Mouse (Mus musculus) monocyte, adult 2 months (primary cell): ENCODE measurements around the gene Dnal4.

Experiments used
- DNase-seq, 2 experiments: peaks; one replicate each; pipeline ENCODE4 v3.0.0; 2022; ENCODE audit warnings: low spot score in 2 of 2, low read depth in 1 of 2

Dnal4 gene

GRCm38 (mm10) chr15:79740739-79741138 lies 36.9 kb downstream of the Dnal4 start:
- no peak for DNase-seq

DNA sequence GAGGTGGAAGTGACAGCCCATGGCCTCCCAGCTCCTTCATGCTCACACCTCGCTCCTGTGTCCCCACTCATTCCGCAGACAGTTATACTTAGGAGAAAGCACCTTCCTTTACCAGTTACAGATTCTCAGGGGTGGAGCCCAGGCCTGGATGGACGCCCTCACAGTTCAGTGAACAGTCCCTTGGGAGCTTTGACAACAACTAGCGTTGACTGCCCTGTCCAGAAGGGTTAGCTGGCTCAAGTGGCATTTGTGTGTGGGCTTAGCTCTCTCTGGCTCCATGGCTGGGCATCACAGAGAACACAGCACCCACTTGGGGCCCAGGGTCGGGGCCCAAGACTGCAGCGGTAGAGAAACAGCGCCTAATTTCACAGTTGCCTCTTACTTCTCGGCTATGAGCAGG lies 43.3 kb downstream of the Dnal4 start:
- DNase-seq, result no peak

- DNase-seq, result no peak
These were observed 44.0 kb downstream of the Dnal4 start for GRCm38 (mm10) chr15:79733640-79734039.

- no peak for DNase-seq
These were observed 44.5 kb downstream of the Dnal4 start for GRCm38 (mm10) chr15:79733192-79733591.

GRCm38 (mm10) chr15:79731554-79731953 lies 46.1 kb downstream of the Dnal4 start:
- DNase-seq, result no peak

DNA sequence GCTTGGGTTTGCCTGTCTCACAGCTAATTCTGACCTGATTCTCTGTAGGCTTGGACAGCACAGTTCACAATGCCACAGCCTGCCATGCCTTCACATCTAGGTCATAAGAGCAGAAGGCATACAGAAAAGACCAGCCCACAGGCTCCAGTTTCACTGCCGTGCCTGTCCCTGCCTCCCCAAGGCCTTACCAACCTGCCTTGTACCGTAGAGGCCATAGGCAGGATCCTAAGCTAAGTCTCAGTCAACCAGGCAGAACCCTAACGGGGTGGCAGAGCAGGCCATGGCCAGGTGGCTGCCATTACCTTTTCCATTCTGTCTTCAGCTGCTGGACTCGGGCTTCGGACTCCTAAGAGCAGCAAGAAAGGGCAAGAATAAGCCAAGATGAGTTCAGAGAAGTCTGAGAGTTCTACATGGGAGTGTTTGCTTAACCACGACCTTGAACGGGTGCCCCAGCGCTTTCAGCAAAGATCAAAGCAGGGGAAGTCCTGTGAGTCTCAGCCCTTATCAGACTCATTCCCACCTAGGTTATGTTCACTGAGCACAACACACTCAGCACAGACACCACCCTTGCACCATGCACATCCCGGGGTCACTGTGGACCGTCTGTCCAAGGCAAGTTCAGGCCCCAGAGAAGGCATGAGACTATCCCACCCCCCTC lies 48.8 kb downstream of the Dnal4 start:
- no peak for DNase-seq

DNA sequence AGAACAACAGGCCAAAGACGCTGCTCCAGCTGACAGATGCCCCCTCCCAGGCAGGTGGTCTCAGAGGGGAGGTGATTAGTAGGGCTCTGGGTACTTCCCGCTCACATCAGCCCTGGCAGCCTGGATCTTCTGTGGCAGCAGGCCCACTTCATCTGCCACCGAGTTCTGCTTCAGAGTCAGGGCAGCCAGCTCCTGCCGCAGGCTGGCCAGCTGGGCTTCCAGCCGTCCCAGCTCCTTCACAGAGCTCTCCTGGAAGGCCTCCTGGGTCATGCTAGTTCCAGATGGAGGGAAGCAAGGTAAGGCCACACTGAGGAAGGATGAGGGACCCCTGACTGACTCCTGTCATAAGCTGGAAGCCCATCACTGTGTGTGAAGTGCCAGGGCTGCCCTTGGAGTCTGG lies 49.3 kb downstream of the Dnal4 start:
- no peak for DNase-seq

DNA sequence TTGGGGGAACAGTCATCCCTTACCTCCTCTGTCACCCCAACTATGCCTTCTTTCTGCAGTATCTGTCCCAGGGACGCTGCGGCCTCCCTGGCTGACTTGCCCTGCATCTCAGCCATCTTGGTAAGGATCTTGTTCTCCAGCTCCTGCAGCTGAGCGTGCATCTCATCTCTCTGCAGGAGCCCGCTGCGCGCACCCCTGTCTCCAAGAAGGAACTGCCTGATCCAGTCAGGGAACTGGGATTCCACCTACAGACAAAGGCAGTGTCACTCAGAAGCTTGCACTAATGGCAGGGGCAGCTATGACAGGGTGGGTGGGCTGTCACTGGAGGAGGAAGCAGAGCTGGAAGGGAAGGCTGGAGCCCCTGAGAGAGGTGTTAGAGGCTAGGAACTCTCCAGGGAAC lies 49.8 kb downstream of the Dnal4 start:
- DNase-seq, result no peak

DNA sequence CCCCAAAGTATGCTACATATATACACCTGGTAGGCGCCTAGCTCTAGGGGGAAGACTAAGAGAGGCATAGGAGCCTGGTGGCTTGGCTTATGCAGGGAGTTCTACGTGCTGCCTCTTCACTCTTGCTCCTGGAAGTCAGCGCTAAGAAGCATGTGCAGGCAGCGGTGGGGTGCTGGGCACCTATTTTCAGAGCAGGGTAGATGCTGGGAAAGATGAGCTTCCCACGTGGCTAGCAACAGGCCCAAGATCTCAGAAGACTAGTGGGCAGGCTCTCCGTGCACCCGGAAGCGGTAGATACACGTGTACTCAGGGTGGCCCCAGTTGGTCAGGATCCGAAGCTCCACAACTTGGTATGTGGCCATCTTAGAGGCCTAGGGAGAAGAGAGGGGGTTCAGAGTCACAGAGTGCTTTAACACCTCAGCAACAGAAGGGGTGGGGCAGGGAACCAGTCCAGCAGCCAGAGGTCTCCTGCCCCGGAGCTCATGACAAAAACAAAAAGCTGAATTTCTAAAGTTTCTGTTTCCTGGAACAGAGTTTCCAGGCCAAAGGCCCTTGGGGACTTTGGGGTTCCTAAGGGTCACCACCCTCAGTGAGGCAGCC lies 52.4 kb downstream of the Dnal4 start:
- DNase-seq, result no peak

GRCm38 (mm10) chr15:79723439-79723838 lies 54.2 kb downstream of the Dnal4 start:
- no peak for DNase-seq

- DNase-seq, result no peak
These were observed 56.9 kb downstream of the Dnal4 start for GRCm38 (mm10) chr15:79720796-79721195.

GRCm38 (mm10) chr15:79720267-79720666 lies 57.4 kb downstream of the Dnal4 start:
- DNase-seq, result no peak

DNA sequence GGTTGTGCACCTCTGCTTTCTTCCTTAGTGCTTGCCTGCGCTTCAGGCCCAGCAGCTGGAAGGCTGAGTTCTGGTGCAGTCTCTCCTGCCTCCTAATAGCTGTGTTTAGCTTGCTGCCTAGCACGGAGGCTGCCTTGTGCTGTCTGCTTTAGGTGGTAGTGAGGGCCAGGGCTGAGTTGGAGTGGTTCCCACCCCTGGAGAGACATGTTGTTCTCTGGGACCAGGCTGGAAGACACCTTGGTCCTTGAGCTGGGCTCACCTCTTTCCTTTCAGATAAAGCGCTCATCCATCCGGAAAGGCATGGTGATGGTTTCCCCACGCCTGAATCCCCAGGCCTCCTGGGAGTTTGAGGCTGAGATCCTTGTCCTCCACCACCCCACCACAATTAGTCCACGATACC lies 60.9 kb downstream of the Dnal4 start:
- no peak for DNase-seq

DNA sequence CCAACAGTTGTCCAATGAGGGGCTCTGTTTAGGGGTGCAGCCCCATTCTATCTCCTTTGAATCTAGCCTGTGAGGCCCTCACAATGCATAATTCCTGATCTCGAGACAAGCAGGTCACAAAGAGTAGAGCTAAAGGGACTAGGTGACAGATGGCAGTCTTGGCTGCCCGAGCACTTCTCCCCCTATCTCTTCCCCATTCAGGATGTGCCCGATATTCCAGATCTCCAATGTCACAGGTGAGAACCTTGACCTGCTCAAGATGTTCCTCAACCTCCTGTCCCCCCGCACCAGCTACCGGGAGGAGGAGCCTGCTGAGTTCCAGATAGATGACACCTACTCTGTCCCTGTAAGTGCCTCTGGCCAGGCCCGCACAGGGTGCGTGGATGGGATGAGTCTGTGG lies 62.0 kb downstream of the Dnal4 start:
- DNase-seq, result no peak
